Mouse (Mus musculus): ENCODE measurements at regions not wholly inside any gene's neighbourhood (a gene's known extent, or its start where the extent isn't known, plus 50 kb on each side); places are given as distances from the start of the nearest gene placed in this dataset.

GRCm38 (mm10) chr4:140419720-140420412 is 173.3 kb upstream of the Igsf21 start:
- no peak overlapping the region for H3K4me3 ChIP-seq
- no peak for DNase-seq
- H3K27ac ChIP-seq: no peak overlapping the region
- intact Hi-C loops (cut with DNase I): no loop called here
- no peak for TF ChIP-seq CTCF (IDR thresholded peaks at IDR 0.05)

- H3K27ac ChIP-seq: no peak overlapping the region
- H3K4me3 ChIP-seq: no peak overlapping the region
- DNase-seq: no peak
- intact Hi-C loops (cut with DNase I): no loop called here
- no peak for TF ChIP-seq CTCF (IDR thresholded peaks at IDR 0.05)
These were observed 165.8 kb upstream of the Igsf21 start for GRCm38 (mm10) chr4:140412312-140412930.

- intact Hi-C loops (cut with DNase I): no loop called here
- TF ChIP-seq CTCF (IDR thresholded peaks at IDR 0.05): no peak
These were observed 161.9 kb upstream of the Igsf21 start for GRCm38 (mm10) chr4:140408446-140408845.

DNA sequence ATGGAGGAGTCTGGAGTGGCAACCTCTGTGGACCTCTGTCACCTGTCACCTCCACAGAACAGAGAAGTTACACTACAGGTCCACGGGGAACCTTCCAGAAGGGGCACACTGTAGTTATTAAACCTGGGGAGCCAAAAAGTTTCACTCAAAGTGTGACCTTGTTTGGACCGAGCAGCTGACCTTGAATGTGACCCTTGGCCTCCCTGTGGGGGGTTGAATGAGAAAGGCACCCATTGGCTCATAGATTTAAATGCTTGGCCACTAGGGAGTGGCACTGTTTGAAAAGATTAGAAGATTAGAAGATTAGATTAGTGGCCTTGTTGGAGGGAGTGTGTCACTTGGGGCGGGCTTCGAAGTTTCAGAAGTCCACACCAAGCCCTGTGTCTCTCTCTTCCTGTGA is 160.3 kb upstream of the Igsf21 start:
- TF ChIP-seq CTCF (IDR thresholded peaks at IDR 0.05): no peak
- intact Hi-C loops (cut with DNase I): no loop called here
- DNase-seq: no peak
- Histone ChIP-seq H3K4me3 (no peak overlapping the region), H3K27ac (no peak overlapping the region)

More at GRCm38 (mm10) chr4:140408446-140408845, 161.9 kb upstream of the Igsf21 start:
- no peak for DNase-seq
- Histone ChIP-seq H3K27ac (no peak overlapping the region), H3K4me3 (no peak overlapping the region)

- H3K4me3 ChIP-seq: no peak overlapping the region
- intact Hi-C loops (cut with DNase I): no loop called here
- no peak overlapping the region for H3K27ac ChIP-seq
- no peak for TF ChIP-seq CTCF (IDR thresholded peaks at IDR 0.05)
- DNase-seq: no peak
These were observed 159.7 kb upstream of the Igsf21 start for GRCm38 (mm10) chr4:140405993-140406881.

- Histone ChIP-seq H3K27ac (no peak overlapping the region), H3K4me3 (no peak overlapping the region)
- TF ChIP-seq CTCF (IDR thresholded peaks at IDR 0.05): no peak
- intact Hi-C loops (cut with DNase I): no loop called here
- no peak for DNase-seq
These were observed 158.8 kb upstream of the Igsf21 start for GRCm38 (mm10) chr4:140405427-140405826.

GRCm38 (mm10) chr4:140403128-140403527 is 156.5 kb upstream of the Igsf21 start:
- no peak overlapping the region for H3K4me3 ChIP-seq
- no peak for DNase-seq
- TF ChIP-seq CTCF (IDR thresholded peaks at IDR 0.05): no peak
- no peak overlapping the region for H3K27ac ChIP-seq
- intact Hi-C loops (cut with DNase I): no loop called here

GRCm38 (mm10) chr4:140402319-140402718 is 155.7 kb upstream of the Igsf21 start:
- TF ChIP-seq CTCF (IDR thresholded peaks at IDR 0.05): no peak
- H3K27ac ChIP-seq: no peak overlapping the region
- intact Hi-C loops (cut with DNase I): no loop called here

DNA sequence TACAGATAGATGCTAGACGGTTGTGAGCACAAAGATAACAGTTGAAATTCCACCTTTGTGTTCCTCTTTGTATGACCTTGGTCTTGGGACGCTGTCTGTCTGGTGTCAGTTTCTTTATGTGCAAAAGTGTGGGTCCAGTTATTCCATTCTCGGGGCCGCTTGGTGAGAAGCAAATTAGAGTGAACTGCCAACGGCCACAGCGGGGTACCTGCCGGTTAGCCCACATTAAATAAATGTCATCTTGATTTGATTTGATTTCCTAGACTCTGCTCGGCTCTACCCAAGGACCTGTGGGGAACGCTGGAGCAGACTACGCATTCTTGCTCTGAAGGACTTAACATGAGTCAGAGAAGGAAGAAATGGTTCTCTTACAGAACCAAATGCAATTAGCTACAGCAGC is 155.0 kb upstream of the Igsf21 start:
- no peak for DNase-seq
- H3K4me3 ChIP-seq: no peak overlapping the region
- intact Hi-C loops (cut with DNase I): no loop called here
- TF ChIP-seq CTCF (IDR thresholded peaks at IDR 0.05): no peak
- no peak overlapping the region for H3K27ac ChIP-seq

More at GRCm38 (mm10) chr4:140402319-140402718, 155.7 kb upstream of the Igsf21 start:
- H3K4me3 ChIP-seq: no peak overlapping the region
- no peak for DNase-seq

DNA sequence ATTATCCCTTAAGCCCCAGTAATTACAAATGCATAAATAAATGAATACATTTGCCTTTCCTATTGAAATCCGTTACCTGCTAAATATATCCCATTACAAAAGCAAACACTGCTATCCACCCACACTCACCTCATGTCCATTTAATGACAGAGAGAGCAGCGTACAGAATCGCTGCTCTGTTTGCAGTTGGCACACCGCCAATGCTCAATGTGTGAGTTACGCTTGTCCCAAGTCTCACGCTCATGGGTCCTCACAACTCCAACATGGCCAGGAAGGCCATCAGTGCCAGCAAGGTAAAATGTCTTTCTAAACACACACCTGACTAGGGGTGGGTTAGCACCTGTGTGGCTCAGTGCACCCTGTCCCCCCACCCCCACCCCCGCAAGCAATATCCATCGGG is 150.0 kb upstream of the Igsf21 start:
- no peak for TF ChIP-seq CTCF (IDR thresholded peaks at IDR 0.05)
- Histone ChIP-seq H3K4me3 (no peak overlapping the region), H3K27ac (no peak overlapping the region)
- no peak for DNase-seq
- intact Hi-C loops (cut with DNase I): no loop called here

DNA sequence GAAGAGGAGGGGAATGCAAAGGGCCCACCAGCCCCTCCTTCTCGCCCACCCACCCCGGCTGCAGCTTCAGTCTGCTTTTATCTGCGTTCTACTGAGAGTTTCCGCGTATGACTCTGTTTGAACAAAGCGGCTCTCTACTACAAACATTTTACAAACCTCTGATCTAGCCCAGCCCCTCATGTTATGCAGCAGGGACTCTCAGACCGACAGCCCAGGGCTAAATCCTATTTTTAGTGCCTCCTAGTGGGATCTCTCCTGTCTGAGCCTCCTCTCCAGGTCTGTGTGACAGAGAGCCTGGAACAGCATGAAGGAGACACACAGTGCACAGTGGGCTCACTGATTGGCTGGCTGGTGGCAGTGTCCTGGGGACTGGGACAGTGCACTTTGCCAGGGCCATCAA is 145.7 kb upstream of the Igsf21 start:
- no peak overlapping the region for H3K27ac ChIP-seq
- DNase-seq: no peak
- H3K4me3 ChIP-seq: no peak overlapping the region
- intact Hi-C loops (cut with DNase I): no loop called here
- no peak for TF ChIP-seq CTCF (IDR thresholded peaks at IDR 0.05)

DNA sequence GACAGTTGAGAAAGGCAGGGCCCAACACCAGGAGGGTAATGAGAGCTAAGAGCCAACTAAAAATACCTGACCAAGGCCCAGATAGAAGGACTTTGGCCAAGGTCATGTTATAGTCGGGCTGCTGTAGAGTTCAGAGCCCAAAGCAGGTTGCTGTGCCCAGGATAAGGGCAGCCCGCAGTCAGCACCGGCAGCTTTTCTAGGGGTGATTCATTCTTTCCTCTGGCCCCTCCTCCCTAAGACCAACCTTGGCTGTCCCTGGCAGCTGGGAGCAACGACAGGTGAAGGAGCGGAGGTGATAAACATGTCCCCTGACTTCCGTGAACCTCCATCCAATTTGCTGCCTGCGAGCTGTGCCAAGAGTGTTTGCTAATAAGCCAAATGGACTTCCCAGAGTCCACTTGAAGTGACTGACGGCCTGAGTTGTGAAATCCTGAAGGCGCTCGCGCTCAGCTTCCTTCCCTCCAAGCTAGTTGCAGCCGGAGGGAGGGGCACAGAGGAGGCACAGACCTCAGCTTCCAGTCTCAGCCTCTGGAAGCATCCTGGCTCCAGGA is 144.2 kb upstream of the Igsf21 start:
- intact Hi-C loops (cut with DNase I): no loop called here
- TF ChIP-seq CTCF (IDR thresholded peaks at IDR 0.05): no peak
- DNase-seq: no peak
- H3K4me3 ChIP-seq: no peak overlapping the region
- no peak overlapping the region for H3K27ac ChIP-seq

DNA sequence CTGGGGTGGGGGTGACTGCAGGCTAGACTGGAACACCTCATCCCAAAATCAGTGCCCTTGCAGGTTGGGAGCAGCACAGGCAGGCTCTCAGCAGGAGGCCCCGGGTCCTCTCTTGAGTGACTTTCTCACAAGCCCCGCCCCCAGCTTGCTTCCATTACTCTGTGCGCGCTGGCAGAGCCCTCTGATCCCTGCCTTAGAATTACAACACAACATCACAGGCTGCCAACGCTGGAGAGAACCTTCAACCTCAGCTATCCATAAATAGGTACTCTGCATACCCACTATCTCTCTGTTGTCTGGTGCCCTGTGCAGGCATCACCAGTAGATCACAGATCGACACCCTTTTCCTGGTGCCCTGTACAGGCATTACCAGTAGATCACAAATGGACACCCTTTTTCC is 139.1 kb upstream of the Igsf21 start:
- no peak for DNase-seq
- intact Hi-C loops (cut with DNase I): no loop called here
- TF ChIP-seq CTCF (IDR thresholded peaks at IDR 0.05): no peak
- Histone ChIP-seq H3K4me3 (no peak overlapping the region), H3K27ac (no peak overlapping the region)
